Mouse (Mus musculus) liver, adult 10 weeks (tissue): ENCODE data around the gene C2. TPM values are rescaled to one million over a fixed set of nuclear protein-coding genes. Genes with fewer than 3 reads are reported as not detected.

Experiments
- polyA plus RNA-seq: library from polyadenylated mRNA; stranded (reverse); fragments of 350-450 nt; fragmentation: Illumina TruSeq; extraction: RNeasy Lipid Tissue Mini Kit (QIAGEN cat#74804); gene quantifications from one replicate; pipeline ENCODE4 v1.2.3, GENCODE M21; 2014; ENCODE audit warnings: low read depth, low replicate concordance

The C2 gene
- polyA plus RNA-seq: 24.6 TPM

DNA sequence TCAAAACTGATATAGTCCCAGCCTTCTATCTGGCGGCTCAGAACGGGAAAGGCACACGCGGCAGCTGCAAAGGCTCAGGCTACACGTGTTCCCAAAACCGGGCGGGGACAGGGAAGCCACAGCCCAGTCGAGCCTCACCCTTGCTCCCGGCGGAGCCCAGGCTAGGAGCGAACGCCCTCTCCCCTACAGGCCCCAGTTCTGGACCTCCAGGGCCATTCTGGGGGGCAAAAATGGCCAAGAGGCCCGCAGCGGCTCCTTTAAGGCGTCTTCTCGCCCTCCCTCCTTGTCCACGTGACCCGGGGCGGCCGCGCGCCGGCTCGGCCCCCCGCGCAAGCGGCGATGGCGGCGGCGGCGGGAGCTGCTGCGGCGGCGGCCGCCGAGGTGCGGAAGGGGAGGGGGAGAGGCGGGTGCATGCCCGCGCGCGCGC is at the start of gene C2, which contains the start of gene Ehmt2:
Gene C2, minus strand, starts transcription at position 106 of the 427 bp plus-strand sequence.
Gene Ehmt2, plus strand, starts transcription at position 310 of the 427 bp plus-strand sequence.

GRCm38 (mm10) chr17:34931061-34931734 is 33.1 kb upstream of the C2 start, which contains the start of gene Neu1:
TSS of gene Neu1 (plus strand) at chr17:34931253.

GRCm38 (mm10) chr17:34913930-34914665 is 16.0 kb upstream of the C2 start, which contains the start of gene Slc44a4:
TSS of gene Slc44a4 (plus strand) at chr17:34914466.

GRCm38 (mm10) chr17:34881683-34882310 is 16.3 kb downstream of the C2 start, which contains the start of gene Gm20547:
TSS of gene Gm20547 (minus strand) at chr17:34882042.

DNA sequence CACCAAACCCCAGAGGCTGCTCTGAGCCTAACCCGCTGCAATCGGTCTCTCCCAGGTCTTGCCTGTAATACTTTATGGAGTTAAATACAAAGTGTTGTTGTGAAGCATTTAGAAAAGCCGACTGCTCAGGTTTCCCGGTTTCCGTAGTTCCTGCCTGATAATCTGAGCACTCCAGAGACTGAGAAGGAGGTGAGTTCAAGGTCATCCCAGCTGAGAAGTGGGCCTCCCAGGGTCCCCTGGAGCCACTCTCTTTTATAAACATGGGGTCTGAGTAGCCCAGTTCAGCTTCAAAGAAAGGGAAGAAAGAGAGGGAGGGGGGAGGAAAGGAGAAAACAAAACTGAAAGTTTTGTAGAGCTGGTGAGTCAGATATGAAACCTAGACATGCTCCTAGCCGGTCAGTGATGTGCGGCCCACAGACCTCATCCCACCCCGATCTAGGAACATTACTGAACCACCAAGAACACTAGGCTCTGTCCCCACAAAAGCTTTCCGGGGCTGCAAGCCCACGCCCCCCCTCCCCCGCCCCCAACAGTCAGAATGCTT is 18.7 kb downstream of the C2 start, which contains the start of gene Zbtb12:
Gene Zbtb12, plus strand, starts transcription at position 148 of the 544 bp plus-strand sequence.

GRCm38 (mm10) chr17:34862416-34863081 is 35.5 kb downstream of the C2 start, which contains the start of gene Cfb:
TSS of gene Cfb (minus strand) at chr17:34862518.

GRCm38 (mm10) chr17:34849722-34850516 is 48.1 kb downstream of the C2 start, which contains the start of the genes Skiv2l and Nelfe:
TSS of gene Skiv2l (minus strand) at chr17:34850210.
TSS of gene Nelfe (plus strand) at chr17:34850391.

GRCm38 (mm10) chr17:34836856-34837221 is 61.2 kb downstream of the C2 start, which contains the start of the genes Stk19 and Dxo:
TSS of gene Stk19 (minus strand) at chr17:34836945.
TSS of gene Dxo (plus strand) at chr17:34837019.

Other genes with a start within 250 kb of the C2 start
- 0.03 TPM for gene Tnxb, start 227.7 kb downstream of the C2 start, polyA plus RNA-seq
- 80.2 TPM for gene C4b, start 154.4 kb downstream of the C2 start, polyA plus RNA-seq
- not detected for gene Cyp21a1, start 93.7 kb downstream of the C2 start, polyA plus RNA-seq
- gene Stk19, start 61.3 kb downstream of the C2 start, polyA plus RNA-seq: 3.5 TPM
- 3.6 TPM for gene Dxo, start 61.2 kb downstream of the C2 start, polyA plus RNA-seq
- gene Skiv2l, start 48.1 kb downstream of the C2 start, polyA plus RNA-seq: 3.2 TPM
- 1.5 TPM for gene Nelfe, start 47.9 kb downstream of the C2 start, polyA plus RNA-seq
- gene Cfb, start 35.7 kb downstream of the C2 start, polyA plus RNA-seq: 281 TPM
- gene Zbtb12, start 18.8 kb downstream of the C2 start, polyA plus RNA-seq: 0.69 TPM
- 33.6 TPM for gene Gm20547, start 16.2 kb downstream of the C2 start, polyA plus RNA-seq
- 7.4 TPM for gene Ehmt2, start 204 bp upstream of the C2 start, polyA plus RNA-seq
- gene Slc44a4, start 16.2 kb upstream of the C2 start, polyA plus RNA-seq: not detected
- gene Neu1, start 33.0 kb upstream of the C2 start, polyA plus RNA-seq: 3.7 TPM
- gene Hspa1b, start 61.0 kb upstream of the C2 start, polyA plus RNA-seq: 1.3 TPM
- gene Gm20481, start 71.6 kb upstream of the C2 start, polyA plus RNA-seq: not detected
- gene Hspa1a, start 73.9 kb upstream of the C2 start, polyA plus RNA-seq: not detected
- not detected for gene Hspa1l, start 74.4 kb upstream of the C2 start, polyA plus RNA-seq
- gene Lsm2, start 83.6 kb upstream of the C2 start, polyA plus RNA-seq: 12.7 TPM
- gene Vars, start 102.7 kb upstream of the C2 start, polyA plus RNA-seq: 1.2 TPM
- gene Vwa7, start 118.3 kb upstream of the C2 start, polyA plus RNA-seq: not detected
- gene Sapcd1, start 129.8 kb upstream of the C2 start, polyA plus RNA-seq: not detected
- gene Msh5, start 148.5 kb upstream of the C2 start, polyA plus RNA-seq: 1.1 TPM
- gene Clic1, start 151.7 kb upstream of the C2 start, polyA plus RNA-seq: 5.7 TPM
- gene Ddah2, start 160.8 kb upstream of the C2 start, polyA plus RNA-seq: not detected
- not detected for gene Ly6g6c, start 167.1 kb upstream of the C2 start, polyA plus RNA-seq
- gene Mpig6b, start 167.9 kb upstream of the C2 start, polyA plus RNA-seq: not detected
- gene Ly6g6e, start 178.6 kb upstream of the C2 start, polyA plus RNA-seq: not detected
- not detected for gene Ly6g6d, start 179.8 kb upstream of the C2 start, polyA plus RNA-seq
- not detected for gene Ly6g6f, start 187.3 kb upstream of the C2 start, polyA plus RNA-seq
- gene Abhd16a, start 191.0 kb upstream of the C2 start, polyA plus RNA-seq: 4.4 TPM
- not detected for gene Ly6g5c, start 210.0 kb upstream of the C2 start, polyA plus RNA-seq
- not detected for gene Ly6g5b, start 217.2 kb upstream of the C2 start, polyA plus RNA-seq
- gene Gpank1, start 223.2 kb upstream of the C2 start, polyA plus RNA-seq: 1.4 TPM
- gene Csnk2b, start 223.8 kb upstream of the C2 start, polyA plus RNA-seq: 97.4 TPM
- gene D17H6S53E, start 228.1 kb upstream of the C2 start, polyA plus RNA-seq: 1.3 TPM
- 85.5 TPM for gene Apom, start 233.8 kb upstream of the C2 start, polyA plus RNA-seq
- 5.2 TPM for gene Bag6, start 236.9 kb upstream of the C2 start, polyA plus RNA-seq